Mouse (Mus musculus): ENCODE data around the gene Nmnat2. TPM values are rescaled to one million over a fixed set of nuclear protein-coding genes. Genes with fewer than 3 reads are reported as not detected.

Gene Nmnat2
- polyA plus RNA-seq, 1 experiment from 2014 or later: not detected

DNA sequence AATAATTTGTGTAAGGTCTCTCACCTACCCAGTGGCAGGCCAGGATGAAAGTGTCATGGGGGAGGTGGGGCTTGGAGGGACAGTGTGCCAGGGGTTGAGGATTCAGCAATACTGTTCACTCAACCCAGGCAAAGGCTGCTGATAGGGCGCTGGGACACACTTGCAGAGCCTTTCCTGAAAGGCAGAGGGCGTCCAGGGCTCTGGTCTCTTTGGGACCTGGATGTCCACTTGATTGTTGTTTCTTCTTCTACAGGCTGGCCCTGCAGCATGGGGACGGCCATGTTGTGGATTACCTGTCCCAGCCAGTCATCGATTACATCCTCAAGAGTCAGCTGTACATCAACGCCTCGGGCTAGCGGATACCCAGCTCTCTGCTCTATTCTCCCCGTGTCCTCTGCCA, 160.5 kb downstream of the Nmnat2 start:
- Histone ChIP-seq H3K27ac (no peak overlapping the region), H3K79me2 (ENCODE audit: inconsistent target) (no peaks in the 10 kb centered on the region)
- 87% methylated on average over 8 of the region's 8 CpGs for WGBS (ENCODE audit: missing documents)

DNA sequence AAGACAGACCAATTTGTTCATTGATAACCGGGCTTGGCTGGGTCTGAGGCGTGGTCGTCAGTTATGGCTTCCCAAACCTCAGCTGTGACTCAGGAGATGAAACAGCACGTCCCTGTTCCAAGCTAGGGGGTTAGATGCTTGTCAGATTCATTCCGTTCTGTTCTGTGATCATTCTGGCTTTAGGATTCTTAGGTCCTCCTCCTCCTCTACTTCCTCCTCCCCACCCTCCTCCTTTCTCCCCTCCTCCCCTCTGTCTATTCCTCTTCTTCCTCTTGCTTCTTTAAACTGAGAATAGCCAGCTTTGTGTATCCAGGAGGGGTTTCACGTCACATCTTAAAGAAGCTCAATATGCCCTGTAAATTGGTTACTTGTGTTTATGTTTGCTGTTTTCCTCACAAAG, 165.8 kb downstream of the Nmnat2 start:
- Histone ChIP-seq H3K36me3 (ENCODE audit: inconsistent target) (no peaks in the 10 kb centered on the region), H3K4me3 (ENCODE audit: inconsistent target) (no peak overlapping the region), H3K79me2 (ENCODE audit: inconsistent target) (no peaks in the 10 kb centered on the region), H3K27ac (no peak overlapping the region)
- WGBS (ENCODE audit: missing documents): 71% methylated on average over 6 of the region's 6 CpGs

More for the DNA sequence above, 160.5 kb downstream of the Nmnat2 start:
- Histone ChIP-seq H3K4me3 (ENCODE audit: inconsistent target) (no peak overlapping the region), H3K36me3 (ENCODE audit: inconsistent target) (no peaks in the 10 kb centered on the region)

- H3K79me2 ChIP-seq (ENCODE audit: inconsistent target): no peaks in the 10 kb centered on the region
- H3K4me3 ChIP-seq (ENCODE audit: inconsistent target): no peak overlapping the region
- H3K36me3 ChIP-seq (ENCODE audit: inconsistent target): no peaks in the 10 kb centered on the region
- 76% methylated on average over 5 of the region's 5 CpGs for WGBS (ENCODE audit: missing documents)
- H3K27ac ChIP-seq: no peak overlapping the region
Measured at GRCm38 (mm10) chr1:153121320-153121719, 166.5 kb downstream of the Nmnat2 start.

DNA sequence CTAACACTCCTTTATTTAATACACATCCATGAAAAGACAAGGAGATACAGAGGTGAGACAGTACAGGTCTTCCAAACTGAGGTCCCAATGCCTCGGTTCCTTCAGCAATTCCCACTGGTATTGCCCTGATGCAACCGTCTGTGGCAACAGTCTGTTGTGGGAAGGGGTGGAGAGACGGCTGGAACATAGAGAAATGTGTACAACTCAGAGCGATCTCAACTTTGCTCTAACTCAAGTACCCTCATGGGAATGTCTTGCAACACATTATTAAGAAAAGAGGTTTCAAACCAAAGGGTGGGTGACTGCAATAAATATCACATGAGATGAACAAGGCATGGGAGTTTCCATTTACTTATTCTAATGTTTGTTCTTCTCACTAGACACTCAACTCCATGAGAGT, 168.0 kb downstream of the Nmnat2 start:
- Histone ChIP-seq H3K27ac (no peak overlapping the region), H3K79me2 (ENCODE audit: inconsistent target) (no peaks in the 10 kb centered on the region), H3K4me3 (ENCODE audit: inconsistent target) (no peak overlapping the region), H3K36me3 (ENCODE audit: inconsistent target) (no peaks in the 10 kb centered on the region)
- 79% methylated on average over 4 of the region's 4 CpGs for WGBS (ENCODE audit: missing documents)

- H3K27ac ChIP-seq: no peak overlapping the region
- 97% methylated on average over 5 of the region's 5 CpGs for WGBS (ENCODE audit: missing documents)
- no peaks in the 10 kb centered on the region for H3K36me3 ChIP-seq (ENCODE audit: inconsistent target)
- H3K4me3 ChIP-seq (ENCODE audit: inconsistent target): no peak overlapping the region
- no peaks in the 10 kb centered on the region for H3K79me2 ChIP-seq (ENCODE audit: inconsistent target)
Measured at GRCm38 (mm10) chr1:153124502-153124901, 169.7 kb downstream of the Nmnat2 start.

DNA sequence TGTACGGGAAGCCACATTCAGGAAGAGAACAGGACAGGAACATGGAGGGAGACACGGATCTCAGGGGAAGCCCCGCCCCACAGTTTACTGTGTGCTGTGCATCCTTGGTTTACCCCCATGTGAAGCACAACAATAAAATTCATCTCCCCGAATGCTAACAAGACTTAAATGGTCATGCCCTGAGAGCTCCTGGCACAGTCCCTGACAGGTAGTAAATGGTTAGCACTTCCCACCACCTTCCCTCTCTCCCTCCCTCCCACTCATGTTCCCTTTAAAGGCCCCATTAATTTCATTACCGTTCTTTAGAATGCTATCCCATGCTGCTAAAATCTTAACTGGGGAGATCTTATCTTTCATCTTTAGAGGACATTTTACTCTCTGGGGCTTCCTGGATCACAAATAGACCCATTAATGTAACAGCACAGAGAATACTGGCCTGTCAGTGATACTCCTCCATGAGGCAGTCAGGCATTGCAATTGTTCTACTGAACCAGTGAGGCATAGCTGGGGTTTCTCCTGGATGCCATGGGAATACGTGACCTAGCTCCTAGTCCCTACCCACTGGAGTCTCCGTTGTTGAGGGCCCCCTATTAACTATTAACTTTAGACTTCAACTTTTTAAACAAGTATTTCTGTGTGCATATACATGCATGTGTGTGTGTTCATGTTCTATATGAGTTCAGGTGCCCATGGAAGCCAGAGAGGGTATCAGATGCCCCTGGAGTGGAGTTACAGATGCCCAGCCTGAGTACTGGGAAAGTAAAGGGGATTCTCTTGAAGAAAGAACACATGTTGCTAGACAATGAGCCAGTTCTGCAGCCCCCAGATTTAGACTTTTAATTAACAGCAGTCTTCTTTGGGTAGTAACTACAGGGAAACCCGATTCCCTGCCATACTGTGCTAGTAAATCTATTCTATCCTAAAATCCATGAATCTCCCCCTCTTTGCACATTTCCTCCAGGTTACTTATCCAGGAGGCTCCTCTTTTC, 170.8 kb downstream of the Nmnat2 start:
- no peaks in the 10 kb centered on the region for H3K36me3 ChIP-seq (ENCODE audit: inconsistent target)
- no peaks in the 10 kb centered on the region for H3K79me2 ChIP-seq (ENCODE audit: inconsistent target)
- WGBS (ENCODE audit: missing documents): 85% methylated on average over 8 of the region's 8 CpGs
- H3K27ac ChIP-seq: no peak overlapping the region
- no peak overlapping the region for H3K4me3 ChIP-seq (ENCODE audit: inconsistent target)

DNA sequence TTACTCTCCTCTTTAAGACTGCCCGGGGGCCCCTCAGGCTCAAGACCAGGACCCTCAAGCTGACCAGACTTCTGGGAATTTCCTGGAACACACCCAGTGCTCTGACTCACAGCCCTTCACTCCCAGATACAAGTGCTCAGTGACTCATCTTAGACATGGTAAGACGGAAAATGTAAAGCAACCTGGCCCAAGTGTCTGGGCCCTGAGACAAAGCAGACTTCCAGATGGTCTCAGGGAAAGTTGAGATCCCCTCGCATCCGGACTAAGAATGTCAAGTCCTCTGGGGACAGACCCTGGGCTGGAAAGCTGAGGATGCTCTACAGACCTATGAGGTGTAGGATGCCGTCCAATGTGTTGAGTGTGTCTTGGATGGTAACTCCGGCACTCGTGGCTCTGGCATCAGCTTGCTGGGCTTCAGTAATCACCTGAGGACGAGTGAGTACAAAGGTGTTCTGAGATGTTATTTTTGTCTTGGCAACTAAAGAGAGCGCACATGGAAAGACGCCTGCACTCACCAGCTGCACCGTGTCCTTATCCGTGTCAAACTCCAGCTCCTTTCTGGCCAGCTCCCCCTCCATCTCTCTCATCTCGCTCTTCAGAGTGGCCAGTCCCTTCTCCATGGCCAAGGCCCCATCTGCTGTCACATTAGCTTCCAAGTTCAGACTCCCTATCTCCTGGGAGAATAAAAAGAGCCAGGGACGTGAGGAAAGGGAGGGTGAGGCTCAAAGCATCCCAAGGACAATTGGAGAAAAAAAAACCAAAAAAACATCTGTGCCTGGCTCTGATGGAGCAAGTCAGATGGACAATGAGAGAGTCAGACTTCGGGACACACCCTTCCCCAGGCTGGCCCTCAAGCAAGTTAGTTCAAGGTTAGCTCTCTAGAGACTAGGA, 171.9 kb downstream of the Nmnat2 start:
- Histone ChIP-seq H3K27ac (no peak overlapping the region), H3K4me3 (ENCODE audit: inconsistent target) (no peak overlapping the region), H3K36me3 (ENCODE audit: inconsistent target) (no peaks in the 10 kb centered on the region), H3K79me2 (ENCODE audit: inconsistent target) (no peaks in the 10 kb centered on the region)
- WGBS (ENCODE audit: missing documents): 89% methylated on average over 15 of the region's 15 CpGs

- 77% methylated on average over 4 of the region's 4 CpGs for WGBS (ENCODE audit: missing documents)
- no peaks in the 10 kb centered on the region for H3K36me3 ChIP-seq (ENCODE audit: inconsistent target)
Measured at GRCm38 (mm10) chr1:153127622-153128021, 172.8 kb downstream of the Nmnat2 start.

GRCm38 (mm10) chr1:153128780-153129179, 174.0 kb downstream of the Nmnat2 start:
- Histone ChIP-seq H3K27ac (no peak overlapping the region), H3K4me3 (ENCODE audit: inconsistent target) (no peak overlapping the region), H3K36me3 (ENCODE audit: inconsistent target) (no peaks in the 10 kb centered on the region), H3K79me2 (ENCODE audit: inconsistent target) (no peaks in the 10 kb centered on the region)
- 91% methylated on average over 8 of the region's 8 CpGs for WGBS (ENCODE audit: missing documents)

More at GRCm38 (mm10) chr1:153127622-153128021, 172.8 kb downstream of the Nmnat2 start:
- no peaks in the 10 kb centered on the region for H3K79me2 ChIP-seq (ENCODE audit: inconsistent target)
- no peak overlapping the region for H3K4me3 ChIP-seq (ENCODE audit: inconsistent target)
- no peak overlapping the region for H3K27ac ChIP-seq

DNA sequence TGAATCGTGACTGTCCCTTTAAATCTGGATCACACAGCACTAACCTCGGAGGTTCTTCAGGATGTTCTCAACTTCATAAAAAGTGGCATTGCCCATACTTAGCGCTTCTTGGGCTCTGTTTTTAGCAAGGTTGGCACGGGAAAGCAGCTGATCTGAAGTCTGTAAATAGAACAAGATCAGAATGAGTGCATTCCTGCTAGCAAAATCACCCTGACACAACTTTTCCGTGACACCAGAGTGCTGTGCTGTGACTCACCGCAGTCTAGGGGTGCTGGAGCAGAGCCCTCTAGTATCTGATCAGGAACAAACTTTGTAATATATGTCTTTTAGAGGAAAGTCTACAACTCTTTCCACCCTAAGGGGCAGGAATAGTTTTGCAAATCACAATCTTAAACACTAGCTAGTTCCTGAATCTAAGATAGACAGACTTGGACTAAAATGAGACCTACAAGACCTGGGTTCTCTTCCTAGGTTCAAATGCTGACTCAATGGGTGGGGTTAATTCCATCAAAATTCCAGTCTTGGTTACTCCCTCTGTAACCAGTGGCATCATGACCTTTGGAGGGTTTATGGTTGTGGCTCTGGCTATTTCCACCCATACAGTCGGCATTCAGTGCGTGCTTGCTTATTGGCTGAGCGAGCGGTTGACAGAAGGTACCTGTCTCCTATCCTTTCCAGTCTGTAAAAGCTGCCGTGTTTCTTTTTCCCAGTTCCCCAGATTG, 175.4 kb downstream of the Nmnat2 start:
- no peaks in the 10 kb centered on the region for H3K79me2 ChIP-seq (ENCODE audit: inconsistent target)
- 75% methylated on average over 11 of the region's 11 CpGs for WGBS (ENCODE audit: missing documents)

GRCm38 (mm10) chr1:153133865-153134781, 179.3 kb downstream of the Nmnat2 start:
- 84% methylated on average over 9 of the region's 9 CpGs for WGBS (ENCODE audit: missing documents)
- Histone ChIP-seq H3K79me2 (ENCODE audit: inconsistent target) (no peaks in the 10 kb centered on the region), H3K27ac (no peak overlapping the region), H3K4me3 (ENCODE audit: inconsistent target) (no peak overlapping the region), H3K36me3 (ENCODE audit: inconsistent target) (no peaks in the 10 kb centered on the region)

More for the DNA sequence above, 175.4 kb downstream of the Nmnat2 start:
- Histone ChIP-seq H3K27ac (no peak overlapping the region), H3K4me3 (ENCODE audit: inconsistent target) (no peak overlapping the region), H3K36me3 (ENCODE audit: inconsistent target) (no peaks in the 10 kb centered on the region)

GRCm38 (mm10) chr1:153136647-153137046, 181.9 kb downstream of the Nmnat2 start:
- no peak overlapping the region for H3K4me3 ChIP-seq (ENCODE audit: inconsistent target)
- H3K36me3 ChIP-seq (ENCODE audit: inconsistent target): no peaks in the 10 kb centered on the region
- no peaks in the 10 kb centered on the region for H3K79me2 ChIP-seq (ENCODE audit: inconsistent target)
- H3K27ac ChIP-seq: no peak overlapping the region
- 83% methylated on average over 13 of the region's 13 CpGs for WGBS (ENCODE audit: missing documents)

GRCm38 (mm10) chr1:153138486-153138885, 183.7 kb downstream of the Nmnat2 start:
- H3K27ac ChIP-seq: no peak overlapping the region
- no peaks in the 10 kb centered on the region for H3K79me2 ChIP-seq (ENCODE audit: inconsistent target)
- no peaks in the 10 kb centered on the region for H3K36me3 ChIP-seq (ENCODE audit: inconsistent target)
- no peak overlapping the region for H3K4me3 ChIP-seq (ENCODE audit: inconsistent target)
- 82% methylated on average over 5 of the region's 5 CpGs for WGBS (ENCODE audit: missing documents)
